Mouse (Mus musculus) MEL (cell line): ENCODE results near the gene Ostm1. TPM values are rescaled to one million over a fixed set of nuclear protein-coding genes. Genes with fewer than 3 reads are reported as not detected.

ENCODE experiments used
- DNase-seq: peaks from one replicate; pipeline ENCODE4 v3.0.0; 2011; ENCODE audit warnings: low read depth, low spot score
- H3K27ac ChIP-seq: 2 replicates; pipeline ENCODE4 v1.5.1; 2012; ENCODE audit warnings: low read depth, mild to moderate bottlenecking, control low read depth, low read length, moderate library complexity; ENCODE audit not compliant: control insufficient read depth
- H3K27me3 ChIP-seq, 2 experiments: fragments of 150-350 bp in 1 of 2; sonication (generic) in 1 of 2; 2 replicates each; pipeline ENCODE4 v1.6.1; 2012; ENCODE audit warnings: low read length in 2 of 2, mild to moderate bottlenecking in 2 of 2, improper control_type of control experiment in 1 of 2, moderate library complexity in 1 of 2; ENCODE audit not compliant: insufficient read depth in 2 of 2, control insufficient read depth in 1 of 2
- H3K36me3 ChIP-seq, 2 experiments: 2 replicates each; pipeline ENCODE4 v1.6.1; 2012 to 2014; ENCODE audit warnings: low read length in 2 of 2, improper control_type of control experiment in 1 of 2, inconsistent platforms in 1 of 2, mild to moderate bottlenecking in 1 of 2; ENCODE audit not compliant: insufficient read depth in 2 of 2, control insufficient read depth in 1 of 2
- H3K4me1 ChIP-seq, 2 experiments: fragments of 150-350 bp in 1 of 2; sonication (generic) in 1 of 2; 2 replicates each; pipeline ENCODE4 v1.6.1; 2012; ENCODE audit warnings: low read length in 2 of 2, improper control_type of control experiment in 1 of 2, mild to moderate bottlenecking in 1 of 2; ENCODE audit not compliant: insufficient read depth in 2 of 2, control insufficient read depth in 1 of 2
- H3K4me3 ChIP-seq, 2 experiments: fragments of 150-350 bp in 1 of 2; sonication (generic) in 1 of 2; 2 replicates each; pipeline ENCODE4 v1.5.1; 2012; ENCODE audit warnings: low read depth in 2 of 2, low read length in 2 of 2, mild to moderate bottlenecking in 2 of 2, moderate library complexity in 2 of 2, control low read depth in 1 of 2, improper control_type of control experiment in 1 of 2; ENCODE audit not compliant: control insufficient read depth in 1 of 2, insufficient read depth in 1 of 2
- H3K79me2 ChIP-seq: 2 replicates; pipeline ENCODE4 v1.6.1; 2012; ENCODE audit warnings: mild to moderate bottlenecking, low read length, moderate library complexity; ENCODE audit not compliant: control insufficient read depth, poor library complexity, insufficient read depth
- H3K9ac ChIP-seq: 2 replicates; pipeline ENCODE4 v1.6.1; 2012; ENCODE audit warnings: low read depth, mild to moderate bottlenecking, control low read depth, low read length, moderate library complexity; ENCODE audit not compliant: control insufficient read depth, poor library complexity, severe bottlenecking
- H3K9me3 ChIP-seq: fragments of 150-350 bp; sonication (generic); replicated peaks from 2 replicates; pipeline ENCODE4 v1.6.1; 2012; ENCODE audit warnings: mild to moderate bottlenecking, low read length, improper control_type of control experiment, moderate library complexity; ENCODE audit not compliant: insufficient read depth
- CHD1 ChIP-seq: IDR thresholded peaks from 2 replicates; pipeline ENCODE4 v1.6.1; 2012; ENCODE audit warnings: low read depth, mild to moderate bottlenecking, inconsistent platforms, low read length, improper control_type of control experiment
- CHD2 ChIP-seq: IDR thresholded peaks from 2 replicates; pipeline ENCODE4 v1.6.1; 2011; ENCODE audit warnings: low read length, improper control_type of control experiment
- E2F4 ChIP-seq: IDR thresholded peaks from 2 replicates; pipeline ENCODE4 v1.6.1; 2011; ENCODE audit warnings: low read depth, low read length, improper control_type of control experiment, borderline replicate concordance
- ETS1 ChIP-seq: IDR thresholded peaks from 2 replicates; pipeline ENCODE4 v1.6.1; 2012; ENCODE audit warnings: low read depth, mild to moderate bottlenecking, inconsistent platforms, low read length, improper control_type of control experiment, moderate library complexity
- GABPA ChIP-seq: IDR thresholded peaks from 2 replicates; pipeline ENCODE4 v1.6.1; 2012; ENCODE audit warnings: low read depth, mild to moderate bottlenecking, inconsistent platforms, low read length, improper control_type of control experiment, moderate library complexity
- GATA1 ChIP-seq: IDR thresholded peaks from 2 replicates; pipeline ENCODE4 v1.6.1; 2011; ENCODE audit warnings: low read depth, low read length, improper control_type of control experiment
- HCFC1 ChIP-seq: IDR thresholded peaks from 2 replicates; pipeline ENCODE4 v1.6.1; 2012; ENCODE audit warnings: low read depth, mild to moderate bottlenecking, inconsistent platforms, low read length, improper control_type of control experiment, moderate library complexity
- JUND ChIP-seq: IDR thresholded peaks from 2 replicates; pipeline ENCODE4 v1.6.1; 2011; ENCODE audit warnings: low read depth, mild to moderate bottlenecking, improper control_type of control experiment, low read length
- KAT2A ChIP-seq: conservative IDR thresholded peaks from 2 replicates; pipeline ENCODE4 v1.6.1; 2012; ENCODE audit warnings: low read depth, low read length, improper control_type of control experiment, inconsistent platforms
- MAFK ChIP-seq: IDR thresholded peaks from 2 replicates; pipeline ENCODE4 v1.6.1; 2011; ENCODE audit warnings: low read depth, mild to moderate bottlenecking, low read length, improper control_type of control experiment, borderline replicate concordance
- MAZ ChIP-seq: IDR thresholded peaks from 2 replicates; pipeline ENCODE4 v1.6.1; 2012; ENCODE audit warnings: low read depth, mild to moderate bottlenecking, inconsistent platforms, low read length, improper control_type of control experiment
- MXI1 ChIP-seq: IDR thresholded peaks from 2 replicates; pipeline ENCODE4 v1.6.1; 2011; ENCODE audit warnings: mild to moderate bottlenecking, low read depth, low read length, improper control_type of control experiment
- NELFE ChIP-seq: IDR thresholded peaks from 2 replicates; pipeline ENCODE4 v1.6.1; 2011; ENCODE audit warnings: low read depth, low read length, improper control_type of control experiment
- POLR2AphosphoS2 ChIP-seq: IDR thresholded peaks from 2 replicates; pipeline ENCODE4 v1.6.1; 2011; ENCODE audit warnings: low read length, improper control_type of control experiment
- RAD21 ChIP-seq: IDR thresholded peaks from 2 replicates; pipeline ENCODE4 v1.6.1; 2011; ENCODE audit warnings: mild to moderate bottlenecking, low read depth, low read length, improper control_type of control experiment
- SIN3A ChIP-seq: IDR thresholded peaks from 2 replicates; pipeline ENCODE4 v1.6.1; 2012; ENCODE audit warnings: low read length, improper control_type of control experiment, inconsistent platforms
- TAL1 ChIP-seq: IDR thresholded peaks from 2 replicates; pipeline ENCODE4 v1.6.1; 2012; ENCODE audit warnings: mild to moderate bottlenecking, inconsistent platforms, low read length, moderate library complexity, mixed read lengths
- TBP ChIP-seq: IDR thresholded peaks from 2 replicates; pipeline ENCODE4 v1.8.0; 2011; ENCODE audit warnings: low read depth, low read length, improper control_type of control experiment
- TCF12 ChIP-seq: IDR thresholded peaks from 2 replicates; pipeline ENCODE4 v1.6.1; 2014; ENCODE audit warnings: low read depth, mild to moderate bottlenecking, inconsistent platforms, low read length, improper control_type of control experiment, moderate library complexity
- UBTF ChIP-seq: IDR thresholded peaks from 2 replicates; pipeline ENCODE4 v1.6.1; 2012; ENCODE audit warnings: low read depth, mild to moderate bottlenecking, inconsistent platforms, low read length, improper control_type of control experiment, moderate library complexity, borderline replicate concordance; ENCODE audit not compliant: insufficient read depth
- ZC3H11A ChIP-seq: IDR thresholded peaks from 2 replicates; pipeline ENCODE4 v1.6.1; 2012; ENCODE audit warnings: low read depth, mild to moderate bottlenecking, inconsistent platforms, low read length, improper control_type of control experiment
- ZKSCAN1 ChIP-seq: IDR thresholded peaks from 2 replicates; pipeline ENCODE4 v1.6.1; 2012; ENCODE audit warnings: low read depth, mild to moderate bottlenecking, inconsistent platforms, low read length, improper control_type of control experiment, moderate library complexity
- polyA plus RNA-seq, 2 experiments: library from polyadenylated mRNA; stranded (reverse) in 1 of 2; unstranded in 1 of 2; fragments of >175 nt in 1 of 2; fragments of >200 nt in 1 of 2; gene quantifications; 2 replicates each; pipeline versions ENCODE4 v1.2.1 to v1.2.4; 2012; ENCODE audit warnings: low replicate concordance in 2 of 2, low read depth in 1 of 2; ENCODE audit not compliant: insufficient read length in 2 of 2, insufficient read depth in 1 of 2, missing spikeins in 1 of 2
- total RNA-seq: library from RNA; depleted of rRNA; stranded (reverse); fragments of 300-350 nt; gene quantifications from 2 replicates; pipeline ENCODE4 v1.2.3, GENCODE M21; 2012

Ostm1 gene
- total and polyA plus RNA-seq, 3 experiments, result 13.9 to 17.5 TPM; not detected in 1

- no peaks in the 10 kb centered on the region for H3K4me1 ChIP-seq
- no peaks in the 10 kb centered on the region for H3K36me3 ChIP-seq
- H3K27ac ChIP-seq, result no peak overlapping the region
- no peaks in the 10 kb centered on the region; a peak in 1 of 4 replicates for H3K27me3 ChIP-seq
- H3K9me3 ChIP-seq, result no peaks in the 10 kb centered on the region
- no peaks in the 10 kb centered on the region for H3K79me2 ChIP-seq
- no peak for DNase-seq
- TF ChIP-seq MAFK, result no peak
- TF ChIP-seq HCFC1, result no peak
- no peak for TF ChIP-seq KAT2A
- H3K4me3 ChIP-seq, result no peak overlapping the region
- no peak overlapping the region for H3K9ac ChIP-seq
Observed at GRCm38 (mm10) chr10:42579475-42580130, 4.0 kb upstream of the Ostm1 start.

DNA sequence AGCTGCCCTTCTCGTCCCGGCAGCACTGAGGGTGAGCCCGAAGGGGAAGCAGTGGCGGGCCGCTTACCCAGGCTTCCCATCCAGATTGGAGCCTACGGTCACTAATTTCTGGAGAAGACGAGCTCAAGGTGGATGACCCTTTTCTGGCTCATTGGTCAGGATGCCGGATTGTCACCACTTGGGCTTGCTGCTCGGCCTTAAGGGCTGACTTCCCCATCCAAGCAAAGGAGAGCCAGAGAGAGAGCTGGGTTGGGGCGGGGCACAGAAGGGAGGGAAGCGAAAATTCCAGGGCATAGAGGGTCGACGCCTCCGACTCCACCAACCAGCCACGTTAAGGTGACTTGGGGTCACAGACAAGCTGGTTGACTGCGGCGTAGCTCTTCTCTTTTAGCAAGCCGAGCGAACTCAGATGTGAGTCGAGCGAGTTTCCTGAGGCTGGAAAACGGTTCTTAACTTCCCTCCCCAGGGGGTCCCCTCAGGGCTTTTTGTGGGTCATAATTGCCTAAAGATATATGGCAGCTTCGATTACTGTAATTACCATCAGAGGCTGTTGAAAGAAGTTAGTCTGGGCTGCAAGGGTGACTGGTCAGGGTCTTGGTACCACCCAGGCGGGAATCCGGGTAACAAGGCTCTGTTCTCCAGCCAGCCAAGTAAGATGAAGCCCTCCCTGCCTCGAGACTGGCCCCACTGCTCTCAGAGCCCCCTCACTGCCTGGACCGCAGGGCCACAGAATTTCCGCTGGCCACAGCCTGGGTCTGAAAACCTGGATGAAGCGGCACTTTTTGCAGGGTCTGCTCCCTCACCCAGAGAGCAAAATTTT lies 3.3 kb upstream of the Ostm1 start:
- no peak overlapping the region for H3K9ac ChIP-seq
- H3K4me3 ChIP-seq, result no peak overlapping the region
- no peaks in the 10 kb centered on the region for H3K4me1 ChIP-seq
- H3K9me3 ChIP-seq, result no peaks in the 10 kb centered on the region
- no peaks in the 10 kb centered on the region for H3K79me2 ChIP-seq
- H3K27me3 ChIP-seq, result no peaks in the 10 kb centered on the region; a peak in 1 of 4 replicates
- no peak overlapping the region for H3K27ac ChIP-seq
- no peaks in the 10 kb centered on the region for H3K36me3 ChIP-seq
- no peak for DNase-seq
- no peak for TF ChIP-seq TCF12

GRCm38 (mm10) chr10:42580951-42581277 lies 2.7 kb upstream of the Ostm1 start:
- TF ChIP-seq RAD21 (no peak), CHD2 (no peak), MAZ (no peak), ZKSCAN1 (no peak), ETS1 (no peak), GABPA (no peak), JUND (no peak), CHD1 (no peak), HCFC1 (no peak), E2F4 (no peak), MXI1 (no peak), GATA1 (no peak), POLR2AphosphoS2 (no peak), TBP (no peak), UBTF (no peak), TAL1 (no peak), NELFE (no peak), ZC3H11A (no peak), SIN3A (no peak), MAFK (no peak)
- Histone ChIP-seq H3K4me3 (no peak overlapping the region), H3K27ac (no peak overlapping the region), H3K79me2 (no peaks in the 10 kb centered on the region), H3K9me3 (no peaks in the 10 kb centered on the region), H3K27me3 (no peaks in the 10 kb centered on the region; a peak in 1 of 4 replicates), H3K4me1 (no peaks in the 10 kb centered on the region), H3K36me3 (no peaks in the 10 kb centered on the region), H3K9ac (no peak overlapping the region)
- no peak for DNase-seq
